Mouse (Mus musculus) embryo, embryonic 10.5 days (tissue): ENCODE results near the gene Mip.
A peak's percentile ranks its signal among the peaks of the same experiment; 100 is the strongest.
"Not testable (repeated sequence)": the region's sequence is repeated elsewhere in the genome, so short reads cannot be mapped to it uniquely, and the experiment has no call there.

Source experiments
- DNase-seq: peaks from one replicate; pipeline ENCODE4 v3.0.0-alpha.2; 2015; ENCODE audit warnings: low spot score

Gene Mip

GRCm38 (mm10) chr10:128225538-128225937, at the start of gene Mip:
TSS of gene Mip (plus strand) at chr10:128225838.
- no peak for DNase-seq

- peak; percentile 95 for DNase-seq
Observed at GRCm38 (mm10) chr10:128175996-128176755, 49.5 kb upstream of the Mip start.

GRCm38 (mm10) chr10:128177316-128177715, 48.3 kb upstream of the Mip start:
- no peak for DNase-seq

- DNase-seq = peak; percentile 44
Observed at GRCm38 (mm10) chr10:128179989-128180388, 45.6 kb upstream of the Mip start, which contains the start of gene Rbms2. TSS of gene Rbms2 (minus strand) at chr10:128180297.

GRCm38 (mm10) chr10:128184296-128184695, 41.3 kb upstream of the Mip start:
- no peak for DNase-seq

GRCm38 (mm10) chr10:128185277-128185940, 40.2 kb upstream of the Mip start:
- DNase-seq = no peak

- DNase-seq = peak; percentile 94
Observed at GRCm38 (mm10) chr10:128185959-128186358, 39.7 kb upstream of the Mip start.

- no peak for DNase-seq
Observed at GRCm38 (mm10) chr10:128187181-128187605, 38.4 kb upstream of the Mip start.

GRCm38 (mm10) chr10:128188242-128188877, 37.3 kb upstream of the Mip start:
- DNase-seq = peak; percentile 89

GRCm38 (mm10) chr10:128191472-128191871, 34.2 kb upstream of the Mip start:
- no peak for DNase-seq

- DNase-seq = not testable (repeated sequence)
Observed at GRCm38 (mm10) chr10:128192030-128192766, 33.4 kb upstream of the Mip start.

- DNase-seq = no peak
Observed at GRCm38 (mm10) chr10:128193113-128193512, 32.5 kb upstream of the Mip start.

- peak; percentile 98 for DNase-seq
Observed at GRCm38 (mm10) chr10:128194024-128194550, 31.6 kb upstream of the Mip start, which contains the start of gene Gls2. TSS of gene Gls2 (plus strand) at chr10:128194457.

GRCm38 (mm10) chr10:128194551-128195461, 30.8 kb upstream of the Mip start:
- DNase-seq = no peak

GRCm38 (mm10) chr10:128201856-128202255, 23.8 kb upstream of the Mip start:
- DNase-seq = no peak

GRCm38 (mm10) chr10:128204941-128205340, 20.7 kb upstream of the Mip start:
- DNase-seq = no peak

- DNase-seq = no peak
Observed at GRCm38 (mm10) chr10:128208326-128208725, 17.3 kb upstream of the Mip start.

GRCm38 (mm10) chr10:128209311-128210009, 16.2 kb upstream of the Mip start:
- no peak for DNase-seq

- DNase-seq = no peak
Observed at GRCm38 (mm10) chr10:128210131-128210530, 15.5 kb upstream of the Mip start.

- DNase-seq = no peak
Observed at GRCm38 (mm10) chr10:128210954-128211353, 14.7 kb upstream of the Mip start.
